Mouse (Mus musculus) adipocyte (in vitro differentiated cells): Measurements from ENCODE around the gene Gm10322.

Experiments used
- DNase-seq: peaks from one replicate; pipeline ENCODE4 v3.0.0-alpha.2; 2016; ENCODE audit warnings: low spot score

Gene Gm10322

DNA sequence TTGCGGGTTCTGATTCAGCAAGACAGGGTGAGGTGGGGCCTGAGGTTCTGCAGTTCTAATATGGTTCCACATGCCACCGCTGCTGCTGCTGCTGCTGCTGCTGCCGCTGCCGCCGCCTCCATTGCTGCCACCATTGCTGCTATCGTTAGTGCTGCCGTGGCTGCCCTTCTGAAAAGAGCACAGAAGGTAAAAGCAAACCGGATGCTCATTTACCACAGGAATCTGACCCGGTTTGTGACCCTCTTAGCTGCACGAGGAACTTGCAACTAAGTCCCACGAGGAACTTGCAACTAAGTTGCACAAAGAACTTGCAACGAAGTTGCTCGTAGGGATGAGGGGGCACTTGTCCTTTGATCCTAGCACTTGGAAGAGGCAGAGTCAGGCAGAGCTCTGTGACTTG is 40.9 kb downstream of the Gm10322 start:
- no peak for DNase-seq

DNA sequence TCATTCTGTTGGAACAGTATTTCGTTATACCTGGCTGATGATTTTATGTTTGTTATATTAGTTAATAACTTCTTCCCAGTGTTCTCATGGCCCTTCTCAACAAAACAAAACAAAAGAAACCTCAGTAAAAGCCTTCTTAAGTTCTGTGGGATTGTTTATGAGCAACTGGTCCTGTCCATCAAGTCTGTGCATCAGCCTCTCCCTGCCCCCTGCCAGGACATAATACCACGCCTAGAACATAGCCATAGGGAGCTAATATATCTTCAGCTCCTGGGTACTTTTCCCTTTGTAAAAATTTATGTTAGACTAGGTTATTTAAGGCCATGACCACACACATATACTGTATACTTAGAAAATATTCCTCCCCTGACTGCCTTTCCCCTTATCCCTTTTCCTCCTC is 48.9 kb downstream of the Gm10322 start:
- DNase-seq = no peak

DNA sequence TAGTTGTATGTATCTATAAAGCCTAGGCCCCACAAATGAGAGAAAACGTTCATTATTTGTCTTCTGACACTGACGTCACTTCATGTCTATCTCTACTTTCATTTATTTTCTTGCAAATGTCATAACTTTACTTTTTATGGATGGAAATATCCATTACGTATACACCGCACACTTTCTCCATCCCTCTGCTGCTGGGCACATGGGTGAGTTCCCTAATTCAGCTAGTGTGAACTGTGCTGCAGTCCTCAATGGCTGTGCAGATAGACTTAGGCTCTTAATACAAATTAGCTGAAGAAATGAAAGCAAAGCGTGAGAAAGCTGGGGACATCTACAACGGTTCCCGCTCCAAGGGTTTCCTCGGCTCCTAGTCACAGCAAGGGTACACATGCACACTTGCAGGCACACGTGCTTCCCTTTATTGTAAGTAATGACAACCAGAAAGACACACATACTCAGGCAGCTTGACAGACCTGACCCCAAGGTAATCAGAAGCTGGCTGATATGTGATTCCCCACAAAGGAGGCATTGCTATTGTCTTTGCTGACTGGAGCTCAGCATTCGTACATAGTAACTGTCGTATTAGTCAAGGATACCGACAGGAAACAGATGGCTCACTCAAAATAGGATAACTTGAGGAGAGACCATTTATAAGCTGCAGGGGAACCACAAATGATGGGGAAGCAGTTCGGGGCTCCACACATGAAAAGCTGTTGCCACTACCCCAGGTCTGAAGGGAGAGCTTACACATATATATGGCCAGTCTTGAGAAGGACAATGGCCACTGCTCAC is 49.8 kb downstream of the Gm10322 start:
- no peak for DNase-seq
